Mouse (Mus musculus) fibroblast of lung, adult 2 months (primary cell): ENCODE results near the gene Ppp3ca.

Experiments used
- DNase-seq: peaks from one replicate; pipeline ENCODE4 v3.0.0-alpha.2; 2011; ENCODE audit warnings: low read depth

The Ppp3ca gene

DNA sequence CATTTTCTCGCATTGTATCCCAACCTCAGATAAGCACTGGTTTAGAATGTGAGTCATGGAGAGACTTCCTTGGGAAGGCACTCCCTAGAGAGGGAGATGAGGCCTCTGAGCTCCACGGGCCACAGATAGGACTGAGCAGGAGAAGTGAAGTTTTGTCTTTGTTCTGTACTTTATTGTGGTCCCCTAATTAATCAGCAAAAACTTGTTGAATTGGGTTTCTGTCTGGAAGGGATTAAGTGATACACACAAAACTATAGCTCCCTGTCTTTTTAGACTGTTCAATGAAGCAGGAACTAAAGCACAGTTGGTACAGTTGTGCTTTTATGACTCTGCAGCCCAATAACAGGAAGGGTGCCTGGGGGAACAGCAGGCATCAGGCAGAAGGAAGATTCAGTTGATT lies 95.6 kb downstream of the Ppp3ca start:
- DNase-seq: no peak

DNA sequence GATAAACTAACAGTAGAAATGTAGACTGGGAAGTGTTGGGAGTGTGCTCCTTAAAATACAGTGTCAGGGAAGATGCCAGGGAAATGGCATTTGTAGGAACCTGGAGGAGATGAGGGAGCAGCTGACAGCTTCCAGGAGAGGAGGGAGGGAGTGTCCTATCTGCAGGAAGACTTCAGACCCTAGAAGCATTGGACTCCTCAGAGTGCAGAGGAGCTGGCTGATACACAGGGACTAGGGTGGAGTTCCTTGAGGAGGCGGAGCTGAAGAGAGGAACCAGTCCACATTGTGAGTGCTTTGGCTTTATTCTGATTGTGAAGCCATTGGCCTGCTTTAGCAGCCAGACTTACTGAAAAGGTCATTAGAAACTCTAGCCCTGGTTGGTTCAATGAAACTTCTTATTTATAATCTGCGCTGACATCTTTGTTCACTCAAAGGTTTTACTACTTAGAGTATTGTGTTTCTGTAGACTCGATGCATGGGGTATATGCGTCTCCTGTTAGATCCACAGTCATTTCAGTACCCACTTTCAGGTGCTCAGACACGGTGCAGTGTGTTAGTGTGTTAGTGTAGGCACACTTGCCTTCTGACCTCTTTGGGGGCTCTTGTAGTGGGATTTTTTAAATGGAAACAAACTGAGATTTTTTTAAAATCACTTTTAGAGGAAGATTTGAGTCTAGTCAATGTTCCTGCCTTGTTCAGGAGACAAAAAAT lies 99.0 kb downstream of the Ppp3ca start:
- no peak for DNase-seq

DNA sequence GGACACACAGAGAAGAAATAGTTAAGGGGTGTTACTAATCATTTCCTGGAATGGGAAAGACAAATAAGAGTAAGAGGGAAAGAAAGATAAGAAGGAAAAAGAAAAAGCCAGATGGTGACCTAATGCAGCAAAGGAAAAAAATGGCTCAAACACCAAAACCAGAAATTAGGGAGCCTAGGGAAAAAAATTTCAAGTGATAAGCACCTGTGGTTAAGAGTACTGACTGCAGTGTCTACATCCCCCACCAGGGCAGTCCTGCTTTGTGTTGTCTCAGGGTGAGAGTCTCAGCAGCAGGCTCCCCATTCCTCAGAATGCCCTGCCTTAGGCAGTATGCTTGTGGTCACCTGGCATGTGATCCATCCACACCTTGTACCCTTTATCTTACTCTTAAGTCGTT lies 99.6 kb downstream of the Ppp3ca start:
- no peak for DNase-seq

DNA sequence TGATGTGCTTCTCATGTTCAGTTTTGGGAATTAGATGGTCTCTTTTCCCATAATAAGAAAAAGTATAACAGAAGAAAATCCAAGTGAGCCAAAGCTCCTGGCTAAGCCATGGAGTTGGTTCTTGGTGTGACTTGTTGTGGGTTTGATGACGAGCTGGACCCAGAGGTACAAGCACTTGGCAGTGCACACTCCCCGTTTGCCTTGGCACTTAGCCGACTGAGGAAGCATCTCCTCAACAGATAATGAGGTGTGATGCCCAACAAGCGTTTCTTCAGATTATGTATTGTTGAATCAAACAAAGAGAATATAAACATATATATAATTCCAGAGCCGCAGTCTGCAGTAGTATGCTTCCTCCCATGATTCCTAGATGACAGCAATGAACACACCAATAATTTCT lies 101.8 kb downstream of the Ppp3ca start:
- no peak for DNase-seq

DNA sequence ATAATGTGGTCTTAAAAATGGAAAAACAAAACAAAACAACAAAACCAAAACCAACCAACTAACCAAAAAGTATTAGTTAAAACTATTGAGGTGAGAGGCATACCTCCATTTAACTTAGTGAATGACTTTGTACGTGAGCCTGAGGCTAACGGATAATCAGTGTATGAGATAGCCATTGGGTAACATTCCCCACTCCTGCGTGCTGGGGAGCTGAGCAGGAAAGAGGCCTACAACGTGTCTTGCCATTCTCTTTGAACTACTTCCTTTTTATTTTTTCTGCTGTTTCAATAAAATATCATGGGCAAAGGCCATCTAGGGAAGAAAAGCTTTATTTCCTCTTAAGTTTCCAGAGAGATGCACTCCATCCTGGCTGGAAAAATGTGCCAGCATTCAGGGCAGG lies 103.3 kb downstream of the Ppp3ca start:
- DNase-seq: no peak

DNA sequence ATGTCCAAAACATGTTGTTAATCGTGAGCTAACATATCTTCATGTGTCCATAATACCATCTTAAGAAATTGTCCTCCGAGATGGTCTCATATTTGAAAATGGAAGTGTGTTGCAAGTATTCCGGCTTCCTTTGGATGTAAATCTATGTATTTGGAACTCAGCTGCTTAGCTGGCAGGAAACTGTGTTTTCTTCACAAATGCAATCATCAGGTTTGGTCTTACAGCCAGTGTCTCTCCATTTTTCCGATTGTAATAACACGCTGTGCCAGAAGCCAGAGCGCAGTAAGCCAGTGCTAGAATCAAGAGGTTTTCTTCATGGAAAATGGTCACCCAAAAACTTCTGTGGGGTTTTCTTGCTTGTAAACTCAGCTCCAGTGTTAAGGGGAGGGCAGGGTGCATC lies 104.3 kb downstream of the Ppp3ca start:
- no peak for DNase-seq

DNA sequence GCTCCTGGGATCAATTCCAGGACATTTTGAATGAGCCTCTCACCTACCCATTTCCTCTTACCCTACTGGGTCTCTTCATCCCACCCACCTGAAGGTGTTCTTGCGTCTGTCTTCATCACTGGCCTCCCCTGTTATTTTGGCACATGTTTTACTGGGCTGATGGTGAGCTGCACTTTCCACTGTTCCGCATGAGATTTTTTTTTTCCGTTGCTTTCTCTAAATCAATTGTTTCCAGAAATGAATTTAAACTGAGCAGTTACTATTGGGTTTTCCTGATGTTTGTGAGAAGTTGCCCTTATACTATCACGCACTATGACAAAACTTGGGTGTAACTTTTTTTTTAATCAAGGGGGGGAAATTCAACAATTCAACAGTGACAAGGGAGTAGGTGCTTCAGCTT lies 106.6 kb downstream of the Ppp3ca start:
- no peak for DNase-seq

DNA sequence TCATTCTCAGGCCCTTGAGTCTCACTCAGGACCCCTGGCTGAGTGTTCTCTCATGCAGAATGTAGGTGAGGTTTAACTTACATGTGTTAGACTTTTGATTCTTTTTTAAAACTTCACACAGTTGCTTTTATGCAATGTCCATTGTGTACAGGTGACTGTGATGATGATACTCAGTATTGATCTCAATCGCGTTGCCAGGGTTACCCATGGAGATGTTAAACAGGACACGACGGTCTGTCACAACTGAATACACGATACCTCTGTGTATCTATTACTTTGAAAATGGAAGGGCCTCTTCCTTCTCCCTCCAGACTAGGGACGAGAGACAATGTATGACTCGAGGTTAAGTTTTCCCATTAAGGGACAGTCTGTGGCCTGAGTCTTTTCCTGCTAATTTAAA lies 107.5 kb downstream of the Ppp3ca start:
- DNase-seq: no peak

DNA sequence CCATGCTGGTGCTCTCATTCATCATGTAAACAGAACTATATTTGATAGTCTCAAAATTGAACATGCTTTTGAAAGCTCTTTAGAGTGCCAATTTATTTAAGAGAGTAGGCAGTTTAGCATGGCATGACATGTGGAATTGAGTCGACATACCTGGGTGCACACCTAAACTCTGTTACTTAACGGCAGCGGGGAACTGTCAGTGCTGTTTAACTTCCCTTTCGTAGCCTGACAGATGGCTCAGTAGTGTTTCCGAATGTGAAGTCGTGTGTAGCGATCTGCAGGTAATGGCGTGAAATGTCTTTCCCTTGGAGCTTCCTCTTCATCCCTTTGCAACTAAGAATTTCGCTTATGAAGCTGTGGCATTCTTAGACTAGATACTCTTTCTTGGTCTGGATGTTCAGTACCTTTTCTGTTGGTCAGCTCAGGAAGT lies 107.9 kb downstream of the Ppp3ca start:
- DNase-seq: no peak

DNA sequence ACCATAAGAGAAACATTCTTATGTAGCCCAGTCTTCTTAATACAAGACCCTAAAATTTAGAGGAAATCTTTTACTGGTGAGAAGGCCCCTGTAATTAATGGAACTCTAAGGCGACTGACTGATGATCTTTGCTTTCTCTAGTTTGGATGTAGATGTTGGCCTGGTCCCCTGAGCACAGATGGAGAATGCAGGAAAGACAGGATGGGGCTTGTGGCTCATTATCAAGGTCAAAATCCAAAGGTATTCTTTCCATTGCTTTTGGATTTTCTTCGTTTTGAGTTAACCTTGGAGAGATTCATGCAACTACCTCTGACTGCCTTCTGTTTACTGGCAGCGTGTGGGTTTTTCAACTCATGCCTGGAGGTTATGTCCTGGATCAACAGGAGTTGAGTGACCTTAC lies 110.4 kb downstream of the Ppp3ca start:
- DNase-seq: no peak

DNA sequence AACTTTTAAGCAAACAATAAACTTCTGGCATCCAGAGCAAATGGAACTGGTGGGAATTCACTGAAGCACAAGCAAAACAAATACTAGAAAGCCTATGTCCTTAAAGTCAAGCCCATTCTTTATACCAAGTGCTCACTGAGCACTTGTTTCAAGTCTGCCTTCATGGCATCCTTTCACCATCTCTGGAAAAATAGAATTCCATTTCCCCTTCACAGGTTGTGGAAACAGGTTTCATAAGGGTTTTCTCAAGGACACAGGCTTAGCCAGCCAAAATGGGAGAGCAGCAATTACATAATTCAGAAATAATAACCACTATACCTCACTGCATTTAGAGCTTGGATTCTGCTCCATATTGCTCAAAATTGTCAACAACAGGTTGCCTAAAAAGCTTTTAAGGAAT lies 112.1 kb downstream of the Ppp3ca start:
- DNase-seq: no peak

DNA sequence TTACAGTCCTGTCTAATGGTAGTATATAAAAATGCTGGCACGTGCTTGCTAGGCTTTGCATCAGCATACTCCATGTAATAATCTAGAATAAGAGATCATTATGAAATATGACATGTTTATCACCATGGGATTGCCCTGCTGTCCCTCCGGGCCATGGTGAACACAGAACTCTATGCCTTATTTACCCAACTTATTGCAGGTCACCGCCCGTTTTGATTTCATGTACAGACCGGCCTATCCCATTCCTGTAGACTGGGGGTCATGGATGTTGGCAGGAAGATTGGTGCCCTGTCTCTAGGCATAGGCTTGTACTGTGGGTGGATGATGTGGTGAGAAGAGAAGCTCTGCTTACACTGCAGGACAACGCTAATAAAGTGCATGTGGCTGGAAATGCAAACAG lies 115.8 kb downstream of the Ppp3ca start:
- DNase-seq: no peak

DNA sequence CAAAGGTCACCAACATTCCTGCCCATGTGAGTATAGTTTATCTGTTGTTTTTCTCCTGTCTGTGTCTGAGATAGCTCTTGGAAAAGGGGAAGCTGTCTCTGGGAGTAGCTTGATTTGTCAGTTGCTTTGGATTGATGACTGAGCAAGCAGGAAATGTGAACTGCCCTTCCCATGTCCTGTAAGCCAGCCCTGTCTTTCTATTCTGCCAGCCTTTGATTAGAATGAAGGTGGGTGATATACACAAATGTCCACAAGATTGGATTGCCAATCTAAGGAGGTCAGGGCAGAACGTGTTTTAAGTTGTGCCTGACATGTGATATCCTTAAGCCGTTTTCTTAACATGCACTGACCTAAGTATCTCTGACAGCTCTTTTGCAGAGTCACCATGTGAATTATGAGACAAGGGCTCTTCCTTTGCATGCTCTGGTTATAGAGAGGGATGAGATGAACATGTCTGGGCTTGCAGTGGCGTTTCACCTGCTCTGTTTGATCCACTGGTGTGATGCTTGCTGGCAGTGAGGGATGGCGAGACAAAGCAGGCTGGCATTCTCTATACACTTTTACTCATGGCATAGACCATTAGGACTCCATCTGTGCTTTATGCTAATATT lies 120.4 kb downstream of the Ppp3ca start:
- DNase-seq: no peak

DNA sequence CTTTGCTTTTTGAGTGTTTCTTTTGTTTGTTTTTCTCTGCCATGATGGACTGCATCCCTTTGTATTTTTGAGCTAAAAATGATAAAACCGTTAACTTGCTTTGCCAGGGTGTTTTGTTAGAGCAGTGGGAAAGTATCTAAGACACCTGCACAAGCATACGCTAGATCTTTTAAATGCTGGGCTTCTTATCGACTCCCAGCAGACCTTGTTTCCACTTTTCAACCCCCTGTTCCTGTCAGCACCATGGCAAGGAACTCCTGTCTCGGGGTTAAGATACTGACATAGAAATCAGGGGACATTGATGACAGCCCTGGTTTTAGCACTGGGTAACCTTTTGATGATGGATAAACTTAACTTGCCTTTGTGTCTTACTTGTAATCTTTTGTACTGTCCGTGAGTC lies 121.5 kb downstream of the Ppp3ca start:
- DNase-seq: no peak

DNA sequence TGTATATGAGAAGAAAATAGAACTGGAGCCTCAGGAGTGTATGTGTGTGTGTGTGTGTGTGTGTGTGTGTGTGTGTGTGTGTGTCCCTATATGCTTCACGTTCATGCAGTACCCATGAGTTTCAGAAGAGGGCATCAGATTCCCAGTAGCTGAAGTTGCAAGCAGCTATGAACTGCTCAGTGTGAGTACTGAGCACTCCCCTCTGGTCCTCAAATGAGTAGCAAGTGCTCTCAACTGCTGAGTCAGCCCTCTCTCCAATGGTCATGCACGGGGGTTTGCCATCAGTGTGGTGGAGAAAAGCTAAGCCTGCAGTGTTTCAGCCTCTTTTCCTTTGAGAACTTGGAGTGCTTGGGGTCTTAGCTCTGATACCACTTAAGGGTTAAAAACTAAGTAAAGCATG lies 122.0 kb downstream of the Ppp3ca start:
- DNase-seq: no peak

DNA sequence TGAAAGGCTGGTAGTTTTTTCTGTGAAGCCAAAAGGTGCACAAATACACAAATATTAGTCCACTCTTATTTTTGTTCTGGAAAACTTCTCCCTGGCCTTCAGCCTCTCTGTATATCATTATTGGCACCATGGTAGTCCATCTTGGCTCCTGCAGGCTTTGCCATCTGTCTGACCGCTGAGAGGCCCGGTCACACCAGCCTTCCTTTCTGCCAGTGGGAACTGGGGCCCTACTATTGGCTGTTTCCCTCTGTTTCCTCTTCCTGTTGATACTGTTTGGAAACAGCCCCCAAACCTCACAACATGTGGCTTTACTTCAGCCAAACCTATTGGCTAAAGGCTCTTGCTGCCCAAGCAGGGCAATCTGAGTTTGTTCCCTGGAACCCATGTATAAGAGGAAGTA lies 123.5 kb downstream of the Ppp3ca start:
- DNase-seq: no peak

DNA sequence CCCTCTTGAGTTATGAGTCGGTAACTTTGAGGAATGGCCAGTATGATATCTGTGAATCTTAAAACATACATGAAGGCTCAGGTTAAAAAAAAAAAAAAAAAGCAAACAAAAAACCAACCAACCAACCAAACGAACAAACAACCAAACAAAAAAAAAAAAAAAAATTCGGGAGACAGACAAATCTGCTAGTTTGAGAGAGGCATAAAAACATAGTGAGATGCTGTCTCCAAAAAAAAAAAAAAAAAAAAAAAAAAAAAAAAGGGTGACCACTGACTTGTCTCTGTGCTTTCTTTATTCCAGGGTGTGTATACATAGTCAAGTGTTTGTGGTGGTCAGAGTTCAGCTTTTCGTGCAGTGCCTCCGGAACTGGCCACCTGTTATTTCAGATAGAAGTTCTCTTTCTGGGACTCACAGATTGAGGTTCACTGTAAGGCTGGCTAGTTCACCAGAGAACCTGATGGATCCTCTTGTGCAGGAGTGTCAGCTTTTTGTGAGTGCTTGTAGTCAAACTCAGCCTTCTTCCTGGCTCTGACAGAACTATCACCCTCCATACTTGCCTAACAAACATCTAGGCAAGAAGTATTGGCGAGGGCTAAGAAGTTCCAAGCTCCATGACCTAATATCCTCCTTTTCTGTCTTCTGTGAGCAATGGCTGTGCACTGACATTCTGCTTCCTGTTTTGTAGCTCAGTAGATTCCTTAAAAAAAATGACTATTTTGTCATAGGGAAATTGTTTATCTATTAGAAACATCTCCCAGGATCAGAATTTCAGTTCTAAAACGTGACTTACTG lies 124.7 kb downstream of the Ppp3ca start:
- DNase-seq: no peak

DNA sequence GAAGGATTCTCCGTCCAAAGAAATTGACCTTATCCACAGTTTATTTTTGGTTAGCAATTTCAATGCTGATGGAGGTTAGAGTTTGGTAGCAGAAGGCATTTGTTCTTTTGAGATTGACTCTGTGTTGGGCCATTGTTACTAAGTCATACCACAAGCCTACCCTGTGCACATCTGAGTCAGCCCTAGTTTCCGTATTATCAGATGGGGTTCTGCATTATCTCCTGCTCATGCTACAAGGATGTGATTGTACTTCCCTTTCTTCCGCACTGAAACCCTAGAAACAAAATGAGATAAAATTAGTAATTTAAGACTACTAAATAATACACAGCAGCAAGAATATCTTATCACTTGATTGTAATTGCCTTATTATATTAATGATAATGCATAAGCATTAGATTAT lies 129.0 kb downstream of the Ppp3ca start:
- no peak for DNase-seq

DNA sequence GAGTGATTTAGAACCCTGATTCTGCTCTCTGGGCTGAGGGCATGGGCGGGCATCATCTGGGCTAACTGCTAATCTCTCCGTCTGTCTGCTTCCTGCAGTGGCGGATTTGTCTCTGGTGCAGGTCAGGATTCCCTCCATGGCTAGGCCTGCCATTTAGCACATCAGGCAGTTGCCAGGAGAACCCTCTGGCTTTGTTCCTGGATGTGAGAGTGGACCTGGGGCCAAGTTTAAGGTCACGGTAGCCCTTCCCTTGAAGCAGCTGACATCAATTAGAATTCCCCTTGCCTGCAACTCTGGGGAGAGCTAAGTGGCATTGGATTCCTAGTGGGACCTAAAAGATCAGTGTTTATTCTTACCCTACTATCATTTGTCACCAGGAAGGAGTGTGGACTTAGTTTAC lies 132.7 kb downstream of the Ppp3ca start:
- no peak for DNase-seq

DNA sequence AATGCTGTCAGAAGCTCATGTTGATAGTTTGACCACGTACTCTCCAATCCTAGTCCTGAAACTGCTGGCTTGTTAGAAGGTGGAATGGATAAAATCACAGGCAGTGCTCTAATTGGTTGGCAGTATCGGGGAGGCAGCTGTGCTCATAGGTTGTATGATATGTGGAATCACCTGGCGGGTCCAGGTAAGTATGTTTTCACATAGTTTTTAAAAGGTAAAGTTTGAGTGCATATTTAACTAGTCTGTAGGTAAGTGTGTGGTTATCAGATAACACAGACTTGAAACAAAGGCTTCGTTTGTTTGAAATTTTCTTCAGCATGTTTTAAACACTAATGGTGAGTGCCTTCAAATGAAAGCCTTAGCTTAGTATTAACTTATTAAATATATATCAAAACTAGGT lies 136.0 kb downstream of the Ppp3ca start:
- no peak for DNase-seq

DNA sequence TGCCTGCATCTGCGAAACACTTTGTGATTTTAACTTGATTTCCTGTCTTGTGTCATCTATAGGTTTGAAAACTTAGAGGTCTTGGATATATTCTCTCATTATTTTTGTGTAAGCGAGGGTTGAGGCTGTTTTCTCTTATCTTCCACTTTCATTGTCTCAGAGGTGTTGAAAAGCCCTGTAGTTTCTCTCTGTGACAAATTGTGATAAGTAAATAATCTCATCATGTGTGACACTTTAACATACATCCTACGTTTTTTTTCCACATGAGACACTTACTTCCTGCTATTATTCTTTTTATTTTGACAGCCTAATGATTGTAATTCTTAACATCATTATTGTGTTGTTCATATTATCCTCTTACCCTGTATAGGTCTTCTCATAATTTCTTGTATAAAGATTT lies 140.3 kb downstream of the Ppp3ca start:
- no peak for DNase-seq

DNA sequence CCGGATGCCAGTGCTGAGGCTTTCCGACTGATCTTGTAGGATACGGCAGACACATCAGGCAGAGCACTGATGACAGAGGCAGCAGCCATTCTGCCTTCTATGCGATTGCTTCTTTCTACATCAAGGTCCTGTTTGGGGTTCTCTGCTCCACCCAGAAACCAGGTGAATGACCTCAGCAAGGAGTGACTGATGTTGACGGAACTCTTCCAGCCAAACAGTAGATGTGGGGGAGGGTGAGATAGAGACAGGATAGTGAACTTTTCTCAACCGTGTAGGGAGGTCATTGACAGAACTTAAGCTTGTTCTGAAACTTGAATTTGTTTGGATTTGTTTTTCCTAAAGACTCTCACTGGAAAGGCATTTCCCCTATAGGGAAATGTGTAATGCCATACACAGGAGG lies 142.2 kb downstream of the Ppp3ca start:
- no peak for DNase-seq

DNA sequence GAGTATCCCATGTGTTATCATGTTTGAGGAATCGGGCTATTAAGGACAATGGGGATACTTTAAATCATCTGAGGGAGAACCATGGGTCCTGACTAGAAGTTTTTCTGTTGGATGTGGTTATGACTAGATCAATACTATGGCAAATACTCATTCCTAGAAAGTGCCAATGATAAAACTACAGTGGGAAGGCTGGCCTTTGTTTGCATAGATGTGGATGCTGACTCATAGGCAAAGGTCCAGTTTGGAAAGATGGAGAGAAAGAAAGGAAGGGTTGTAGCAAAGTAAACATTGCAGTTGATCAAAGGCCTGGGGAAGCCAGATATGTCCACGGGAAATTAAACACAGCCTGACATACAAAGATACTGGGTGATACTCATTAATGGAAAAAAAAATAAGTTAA lies 142.9 kb downstream of the Ppp3ca start:
- no peak for DNase-seq
